Mouse (Mus musculus) bone marrow macrophage, adult 2 months (primary cell): ENCODE measurements around the gene Marc2.

Experiments used
- CTCF ChIP-seq: IDR thresholded peaks from 2 replicates; pipeline ENCODE4 v1.5.1; 2012; ENCODE audit warnings: low read depth, mild to moderate bottlenecking, low read length, moderate library complexity
- POLR2A ChIP-seq: IDR thresholded peaks from 2 replicates; pipeline ENCODE4 v1.6.1; 2012; ENCODE audit warnings: mild to moderate bottlenecking, low read depth, low read length, borderline replicate concordance

GRCm38 (mm10) chr1:184811716-184812250 is 34.5 kb downstream of the Marc2 start:
- TF ChIP-seq POLR2A (no peak), CTCF (no peak)
